Mouse (Mus musculus) limb, embryonic 12.5 days (tissue): ENCODE measurements around the gene Qtrt1. TPM values are rescaled to one million over a fixed set of nuclear protein-coding genes. Genes with fewer than 3 reads are reported as not detected.

Experiments used
- ATAC-seq: fragments of 200-750 bp; cut with Nextera tagmentation; 2 replicates; pipeline ENCODE4 v1.8.0; 2017; ENCODE audit warnings: low read depth, moderate TSS enrichment; ENCODE audit not compliant: insufficient number of reproducible peaks, insufficient read depth, low FRiP score, low TSS enrichment
- H3K27ac ChIP-seq: fragments of 300-500 bp; sonication (generic); 2 replicates; pipeline ENCODE4 v1.5.1; 2016; ENCODE audit warnings: mild to moderate bottlenecking, moderate library complexity
- H3K27me3 ChIP-seq: fragments of 300-500 bp; sonication (generic); 2 replicates; pipeline ENCODE4 v1.6.1; 2016; ENCODE audit warnings: mild to moderate bottlenecking, moderate library complexity
- H3K36me3 ChIP-seq: fragments of 300-500 bp; sonication (generic); 2 replicates; pipeline ENCODE4 v1.6.1; 2016; ENCODE audit warnings: mild to moderate bottlenecking, moderate library complexity
- H3K4me1 ChIP-seq: fragments of 300-500 bp; sonication (generic); replicated peaks from 2 replicates; pipeline ENCODE4 v1.6.1; 2016
- H3K4me2 ChIP-seq: fragments of 300-500 bp; sonication (generic); 2 replicates; pipeline ENCODE4 v1.6.1; 2016; ENCODE audit warnings: mild to moderate bottlenecking, moderate library complexity
- H3K4me3 ChIP-seq: fragments of 300-500 bp; sonication (generic); replicated peaks from 2 replicates; pipeline ENCODE4 v1.5.1; 2016; ENCODE audit warnings: mild to moderate bottlenecking
- H3K9ac ChIP-seq: fragments of 300-500 bp; sonication (generic); replicated peaks from 2 replicates; pipeline ENCODE4 v1.6.1; 2016; ENCODE audit warnings: mild to moderate bottlenecking, moderate library complexity
- H3K9me3 ChIP-seq: fragments of 300-500 bp; sonication (generic); 2 replicates; pipeline ENCODE4 v1.6.1; 2016; ENCODE audit warnings: mild to moderate bottlenecking, moderate library complexity
- WGBS: fragments of 180-500 bp; shearing (Covaris S2); methylation state at CpG from one replicate; pipeline ENCODE4 v1.1.7; 2016; 5-methylcytosine and 5-hydroxymethylcytosine counted together
- polyA plus RNA-seq: library from polyadenylated mRNA; unstranded; fragments of >200 nt; fragmentation: Nextera tagmentation; extraction: Ambion mirVana; gene quantifications from 2 replicates; pipeline ENCODE4 v1.2.1, GENCODE M21; 2016

Qtrt1 gene
- polyA plus RNA-seq, 1 experiment from 2014 or later, result 48.4 TPM

DNA sequence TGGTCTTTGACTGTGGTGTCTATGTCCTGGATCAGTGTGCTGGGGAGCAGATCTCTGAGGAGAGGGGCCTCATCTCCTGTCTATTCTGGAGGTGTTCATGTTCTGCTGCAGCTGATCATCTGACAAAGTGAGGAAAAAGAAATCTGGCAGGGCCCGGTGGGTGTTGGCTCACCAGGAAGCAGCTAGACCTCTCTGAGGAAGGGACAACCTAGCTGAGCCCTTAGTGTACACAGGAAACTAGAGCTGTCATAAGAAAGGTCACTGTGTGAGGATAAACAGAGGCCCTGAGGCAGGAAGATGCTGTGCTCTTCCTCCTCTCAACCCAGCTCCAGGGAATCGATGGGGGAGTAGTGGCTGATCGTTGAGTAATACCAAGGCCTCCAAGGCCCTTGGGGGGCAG lies 38.6 kb downstream of the Qtrt1 start:
- H3K36me3 ChIP-seq, result peaks cover 7% of the 10 kb centered on the region; the same call in 1 of the 2 replicates
- WGBS, result 92% methylated on average over 3 of the region's 3 CpGs
- no peak for ATAC-seq

DNA sequence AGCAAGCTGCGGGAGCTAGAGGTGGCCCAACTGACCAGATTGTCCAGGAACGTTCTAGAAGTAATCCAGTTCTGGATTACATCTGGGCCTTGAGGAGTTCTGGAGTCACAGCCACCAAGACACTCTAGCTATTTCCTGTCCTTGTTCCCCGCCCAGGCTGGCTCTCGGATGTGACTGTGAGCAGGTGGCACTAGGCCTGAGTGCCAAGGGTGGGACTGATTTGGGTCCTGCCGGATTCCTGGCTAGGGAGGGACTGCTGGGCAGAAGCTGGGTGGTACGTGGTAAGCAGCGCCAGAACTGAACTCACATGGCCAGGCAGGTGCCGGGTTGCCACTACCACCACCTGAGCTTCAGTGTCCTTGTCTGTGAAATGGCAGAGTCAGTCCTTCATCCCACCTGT lies 39.8 kb downstream of the Qtrt1 start:
- no peak overlapping the region for H3K27ac ChIP-seq
- H3K9ac ChIP-seq, result no peak overlapping the region
- ATAC-seq, result no peak
- no peaks in the 10 kb centered on the region for H3K4me1 ChIP-seq
- no peak overlapping the region for H3K4me3 ChIP-seq
- H3K36me3 ChIP-seq, result 0 out of 2 replicates have a peak, but pooled peaks cover 4% of the 10 kb centered on the region
- H3K9me3 ChIP-seq, result no peaks in the 10 kb centered on the region
- H3K4me2 ChIP-seq, result no peak overlapping the region
- H3K27me3 ChIP-seq, result no peaks in the 10 kb centered on the region
- 87% methylated on average over 8 of the region's 8 CpGs for WGBS

More for the DNA sequence above, 38.6 kb downstream of the Qtrt1 start:
- Histone ChIP-seq H3K9me3 (no peaks in the 10 kb centered on the region), H3K4me3 (no peak overlapping the region), H3K9ac (no peak overlapping the region), H3K4me1 (no peaks in the 10 kb centered on the region), H3K27me3 (no peaks in the 10 kb centered on the region), H3K4me2 (no peak overlapping the region), H3K27ac (no peak overlapping the region)

- no peaks in the 10 kb centered on the region for H3K9me3 ChIP-seq
- H3K36me3 ChIP-seq, result 0 out of 2 replicates have a peak, but pooled peaks cover 6% of the 10 kb centered on the region
- 82% methylated on average over 8 of the region's 8 CpGs for WGBS
- no peak overlapping the region for H3K9ac ChIP-seq
- H3K27ac ChIP-seq, result no peak overlapping the region
- no peak overlapping the region for H3K4me3 ChIP-seq
- no peak overlapping the region for H3K4me2 ChIP-seq
- no peaks in the 10 kb centered on the region for H3K27me3 ChIP-seq
- ATAC-seq, result no peak
- H3K4me1 ChIP-seq, result no peaks in the 10 kb centered on the region
Observed at GRCm38 (mm10) chr9:21451870-21452269, 40.2 kb downstream of the Qtrt1 start.

- no peaks in the 10 kb centered on the region for H3K9me3 ChIP-seq
- no peaks in the 10 kb centered on the region for H3K4me1 ChIP-seq
- no peak for ATAC-seq
- H3K27me3 ChIP-seq, result no peaks in the 10 kb centered on the region
- H3K36me3 ChIP-seq, result peaks cover 7% of the 10 kb centered on the region; the same call in 1 of the 2 replicates
- no peak overlapping the region for H3K9ac ChIP-seq
- no peak overlapping the region for H3K27ac ChIP-seq
- WGBS, result 89% methylated on average over 7 of the region's 7 CpGs
- H3K4me3 ChIP-seq, result no peak overlapping the region
- no peak overlapping the region for H3K4me2 ChIP-seq
Observed at GRCm38 (mm10) chr9:21453003-21453402, 41.4 kb downstream of the Qtrt1 start.

DNA sequence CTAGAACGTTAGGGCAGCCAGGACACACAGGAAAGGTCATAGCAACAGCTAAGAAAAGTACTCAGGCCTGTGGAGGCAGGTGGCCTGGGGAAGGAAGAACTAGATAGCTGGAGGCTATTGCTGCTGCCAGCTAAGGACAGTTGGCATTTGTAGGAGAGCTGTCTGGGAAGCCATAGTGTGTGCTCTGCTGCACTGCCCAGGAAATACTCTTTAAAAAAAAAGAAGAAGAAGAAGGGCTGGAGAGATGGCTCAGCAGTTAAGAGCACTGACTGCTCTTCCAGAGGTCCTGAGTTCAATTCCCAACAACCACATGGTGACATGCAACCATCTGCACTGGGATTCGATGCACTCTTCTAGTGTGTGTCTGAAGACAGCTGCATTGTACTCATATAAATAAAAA lies 41.8 kb downstream of the Qtrt1 start:
- no peaks in the 10 kb centered on the region for H3K9me3 ChIP-seq
- H3K4me2 ChIP-seq, result no peak overlapping the region
- ATAC-seq, result no peak
- H3K4me1 ChIP-seq, result no peaks in the 10 kb centered on the region
- H3K9ac ChIP-seq, result no peak overlapping the region
- WGBS, result 89% methylated on average over 2 of the region's 2 CpGs
- H3K36me3 ChIP-seq, result peaks cover 11% of the 10 kb centered on the region; the same call in 1 of the 2 replicates
- H3K27ac ChIP-seq, result no peak overlapping the region
- no peak overlapping the region for H3K4me3 ChIP-seq
- H3K27me3 ChIP-seq, result no peaks in the 10 kb centered on the region

DNA sequence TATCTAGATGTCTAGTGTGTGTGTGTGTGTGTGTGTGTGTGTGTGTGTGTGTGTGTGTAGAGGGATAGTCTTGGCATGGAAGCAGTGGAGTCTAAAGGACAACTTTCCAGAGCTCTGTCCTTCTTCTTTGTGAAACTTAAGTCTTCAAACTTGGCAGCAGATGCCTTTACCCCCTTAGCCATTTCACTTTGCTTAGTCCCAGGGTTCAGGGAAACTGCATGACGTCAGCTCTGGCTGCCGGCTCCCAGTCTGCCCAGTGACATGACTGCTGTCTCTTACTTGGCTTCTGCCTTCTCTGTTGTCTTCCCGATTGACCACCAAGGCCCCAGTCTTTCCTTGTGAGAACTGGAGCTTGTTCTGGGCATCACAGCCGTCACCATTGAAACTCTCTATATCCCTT lies 42.9 kb downstream of the Qtrt1 start:
- H3K27ac ChIP-seq, result no peak overlapping the region
- no peak for ATAC-seq
- H3K36me3 ChIP-seq, result peaks cover 20% of the 10 kb centered on the region
- H3K4me1 ChIP-seq, result no peaks in the 10 kb centered on the region
- H3K4me2 ChIP-seq, result no peak overlapping the region
- H3K4me3 ChIP-seq, result no peak overlapping the region
- H3K27me3 ChIP-seq, result no peaks in the 10 kb centered on the region
- no peak overlapping the region for H3K9ac ChIP-seq
- no peaks in the 10 kb centered on the region for H3K9me3 ChIP-seq
- WGBS, result 85% methylated on average over 4 of the region's 4 CpGs

DNA sequence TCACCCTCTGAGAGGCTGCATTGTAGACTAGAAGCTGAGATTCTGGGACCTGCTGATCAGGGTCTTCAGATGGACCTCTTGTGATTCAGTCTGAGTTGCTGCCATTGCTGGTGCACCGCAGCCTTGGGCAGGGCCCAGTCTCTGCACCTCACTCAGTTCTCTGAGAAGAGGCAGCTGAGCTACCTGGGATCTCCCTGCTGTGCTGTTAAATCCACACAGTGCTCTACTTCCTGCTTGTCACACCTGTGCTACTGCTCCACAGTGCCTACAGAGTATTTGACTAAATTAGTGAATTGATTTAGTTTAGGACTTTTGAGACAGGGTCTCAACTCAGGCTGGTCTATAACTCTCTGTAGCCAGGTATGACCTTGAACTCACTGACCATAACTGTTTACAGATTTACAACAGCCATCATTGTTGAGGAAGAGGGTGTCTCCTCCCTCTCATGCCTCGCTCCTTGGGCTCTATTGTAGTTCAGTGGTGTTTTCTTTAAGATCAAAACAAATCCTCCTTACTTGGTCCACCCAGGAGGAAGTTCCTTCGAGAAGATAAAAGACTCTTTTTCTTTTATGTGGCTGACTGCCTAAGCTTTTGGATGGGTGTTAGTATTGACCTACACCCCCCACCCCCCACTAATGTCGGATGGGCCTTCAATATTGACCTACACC lies 43.6 kb downstream of the Qtrt1 start:
- H3K27ac ChIP-seq, result no peak overlapping the region
- 60% methylated on average over 4 of the region's 4 CpGs for WGBS
- no peaks in the 10 kb centered on the region for H3K27me3 ChIP-seq
- H3K4me3 ChIP-seq, result no peak overlapping the region
- no peaks in the 10 kb centered on the region for H3K4me1 ChIP-seq
- H3K9ac ChIP-seq, result no peak overlapping the region
- H3K36me3 ChIP-seq, result peaks cover 22% of the 10 kb centered on the region
- H3K4me2 ChIP-seq, result no peak overlapping the region
- no peaks in the 10 kb centered on the region for H3K9me3 ChIP-seq
- ATAC-seq, result no peak

GRCm38 (mm10) chr9:21456246-21456929 lies 44.8 kb downstream of the Qtrt1 start:
- Histone ChIP-seq H3K36me3 (peaks cover 26% of the 10 kb centered on the region), H3K9me3 (no peaks in the 10 kb centered on the region), H3K4me1 (no peaks in the 10 kb centered on the region), H3K4me3 (no peak overlapping the region), H3K4me2 (no peak overlapping the region), H3K9ac (no peak overlapping the region), H3K27me3 (no peaks in the 10 kb centered on the region), H3K27ac (no peak overlapping the region)
- ATAC-seq, result no peak
- WGBS, result 86% methylated on average over 7 of the region's 7 CpGs

DNA sequence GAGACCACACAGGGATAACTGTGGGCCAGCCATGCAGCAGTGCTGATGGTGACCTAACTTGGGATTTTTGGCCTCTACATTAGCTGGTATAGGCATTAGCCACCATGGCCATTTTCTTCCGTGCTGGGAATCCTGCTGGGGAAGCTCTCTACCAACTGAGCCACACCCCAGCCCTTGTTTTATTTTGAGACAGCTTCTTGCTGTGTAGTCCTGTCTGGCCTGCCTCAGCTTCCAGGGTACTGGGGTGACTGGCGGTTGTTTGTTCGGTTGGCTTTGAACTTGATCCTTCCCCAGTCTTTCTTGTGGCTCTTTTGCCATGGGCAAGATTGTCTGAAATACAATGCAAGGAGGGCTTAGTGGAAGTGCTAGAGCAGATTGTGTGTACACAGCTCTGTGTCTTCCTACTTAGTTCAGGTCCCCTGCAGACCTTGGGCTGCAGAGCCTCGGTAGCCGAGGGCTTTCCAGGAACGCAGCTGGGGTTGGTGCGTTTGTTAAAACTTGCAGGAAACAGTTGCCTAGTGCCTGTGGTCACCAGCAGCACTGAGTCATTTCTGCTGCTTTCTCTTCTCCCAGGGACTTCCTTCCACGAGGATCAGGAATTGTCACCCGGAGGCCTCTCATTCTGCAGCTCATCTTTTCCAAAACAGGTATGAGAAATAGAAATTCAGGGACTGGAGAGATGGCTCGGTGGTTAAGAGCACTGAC lies 45.4 kb downstream of the Qtrt1 start:
- Histone ChIP-seq H3K27me3 (no peaks in the 10 kb centered on the region), H3K9ac (no peak overlapping the region), H3K36me3 (peaks cover 31% of the 10 kb centered on the region), H3K27ac (0 out of 2 replicates have a peak overlapping the region, but pooled peaks have one; percentile 1), H3K9me3 (no peaks in the 10 kb centered on the region), H3K4me1 (no peaks in the 10 kb centered on the region), H3K4me2 (no peak overlapping the region), H3K4me3 (no peak overlapping the region)
- WGBS, result 83% methylated on average over 10 of the region's 10 CpGs
- ATAC-seq, result no peak

- 91% methylated on average over 3 of the region's 3 CpGs for WGBS
- H3K4me2 ChIP-seq, result no peak overlapping the region
- no peaks in the 10 kb centered on the region for H3K4me1 ChIP-seq
- H3K4me3 ChIP-seq, result no peak overlapping the region
- no peak for ATAC-seq
- H3K27ac ChIP-seq, result no peak overlapping the region
- H3K27me3 ChIP-seq, result no peaks in the 10 kb centered on the region
- H3K9ac ChIP-seq, result no peak overlapping the region
- H3K9me3 ChIP-seq, result no peaks in the 10 kb centered on the region
- H3K36me3 ChIP-seq, result peaks cover 31% of the 10 kb centered on the region
Observed at GRCm38 (mm10) chr9:21458821-21459220, 47.2 kb downstream of the Qtrt1 start.

GRCm38 (mm10) chr9:21460400-21460940 lies 48.8 kb downstream of the Qtrt1 start:
- H3K4me2 ChIP-seq, result no peak overlapping the region
- no peak overlapping the region for H3K4me3 ChIP-seq
- no peaks in the 10 kb centered on the region for H3K9me3 ChIP-seq
- no peaks in the 10 kb centered on the region for H3K4me1 ChIP-seq
- H3K27me3 ChIP-seq, result no peaks in the 10 kb centered on the region
- no peak overlapping the region for H3K27ac ChIP-seq
- no peak for ATAC-seq
- H3K9ac ChIP-seq, result no peak overlapping the region
- 94% methylated on average over 3 of the region's 3 CpGs for WGBS
- H3K36me3 ChIP-seq, result peaks cover 39% of the 10 kb centered on the region
